ENCODE assay signal across 9 mouse cellular contexts in the genomic region with DNA sequence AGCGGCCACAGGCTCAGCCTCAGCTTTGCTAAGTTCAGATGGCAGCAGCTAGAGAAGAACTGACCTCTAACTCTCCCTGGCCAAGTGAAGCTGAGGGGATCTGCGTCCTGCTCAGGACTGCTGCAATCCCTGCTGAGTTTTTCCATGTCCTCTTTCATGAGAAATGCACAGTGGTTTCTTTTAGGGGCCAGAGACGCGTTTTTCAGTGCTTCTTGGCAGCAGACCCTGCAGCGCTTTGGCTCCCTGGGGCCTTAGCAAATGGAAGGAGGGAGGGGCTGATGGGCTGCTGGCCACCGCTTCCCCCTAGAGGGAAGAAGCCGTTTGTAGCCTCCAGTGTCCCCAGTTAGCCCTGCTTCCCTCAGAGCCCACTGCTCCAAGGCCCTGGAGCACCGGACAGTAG. TPM values are rescaled to one million over a fixed set of nuclear protein-coding genes. Genes with fewer than 3 reads are reported as not detected.
DNase-seq lines count a peak whose midpoint lies in the region; ATAC-seq and TF ChIP-seq lines count a peak whose summit lies in the region.
"Had no signal": no experiment of that assay in that cellular context is flagged by ENCODE, and none has a peak within 500 bp of the region (broad histone marks: within the 10 kb centered on the region; RNA-seq: fewer than 3 reads in every experiment).

No protein-coding gene starts in this region.

- TF ChIP-seq CTCF in heart, adult 2 months (IDR thresholded peaks at IDR 0.05) = no peak
- no peak for TF ChIP-seq CTCF in small intestine, adult 2 months (IDR thresholded peaks at IDR 0.05; ENCODE audit: extremely low read depth, insufficient read length, insufficient replicate concordance, low read depth, low read length)

- peak; percentile 60 for ATAC-seq in kidney, embryonic 16.5 days (ENCODE audit: low FRiP score, low TSS enrichment)

- H3K9ac ChIP-seq in heart, adult 2 months (ENCODE audit: low read depth, low read length) = peak overlapping the region; percentile 27
- H3K9ac ChIP-seq in kidney, embryonic 16.5 days (replicated peaks; ENCODE audit: low read length) = no peak overlapping the region

- H3K27ac ChIP-seq in heart, adult 2 months = peak overlapping the region; percentile 79
- no peak overlapping the region for H3K27ac ChIP-seq in kidney, embryonic 16.5 days (ENCODE audit: low read length)
- peak overlapping the region; percentile 25; the same call in 1 of the 2 replicates for H3K27ac ChIP-seq in small intestine, adult 2 months (ENCODE audit: insufficient read depth, low read depth, low read length)

- no peaks in the 10 kb centered on the region for H3K36me3 ChIP-seq in heart, adult 2 months (ENCODE audit: control insufficient read depth, insufficient read depth, low read length)
- H3K36me3 ChIP-seq in kidney, embryonic 16.5 days (ENCODE audit: insufficient read depth, low read length) = no peaks in the 10 kb centered on the region
- H3K36me3 ChIP-seq in small intestine, adult 2 months (ENCODE audit: control insufficient read depth, insufficient read depth, low read length) = no peaks in the 10 kb centered on the region

- H3K9me3 ChIP-seq in kidney, embryonic 16.5 days (ENCODE audit: low read length) = no peaks in the 10 kb centered on the region

- peak; percentile 8; the same call in 1 of the 2 replicates for TF ChIP-seq POLR2A in heart, adult 2 months (IDR thresholded peaks at IDR 0.05; ENCODE audit: insufficient read depth, low read depth, low read length)
- no peak for TF ChIP-seq POLR2A in small intestine, adult 2 months (IDR thresholded peaks at IDR 0.05; ENCODE audit: low read depth, low read length)

- peak; percentile 37 to 64 for DNase-seq in layer of hippocampus, postnatal 14 days (ENCODE audit: low spot score in 2 of 2)
- DNase-seq in layer of hippocampus, adult 11-12 months (ENCODE audit: low spot score) = no peak
- peak; percentile 48 for DNase-seq in cerebellum, adult 8-10 months
- DNase-seq in heart, adult 2 months = peak; percentile 74 to 78
- no peak for DNase-seq in adrenal gland, adult 18-20 months (ENCODE audit: low spot score in 2 of 2)
- no peak for DNase-seq in ovary, adult 18-20 months (ENCODE audit: low spot score)

- H3K4me3 ChIP-seq in heart, adult 2 months = no peak overlapping the region
- H3K4me3 ChIP-seq in kidney, embryonic 16.5 days (ENCODE audit: low read length) = no peak overlapping the region
- H3K4me3 ChIP-seq in small intestine, adult 2 months (ENCODE audit: low read depth, low read length) = no peak overlapping the region
- H3K4me3 ChIP-seq: myocyte had no signal

- H3K27me3 ChIP-seq in heart, adult 2 months (ENCODE audit: control insufficient read depth, insufficient read depth, low read length) = no peaks in the 10 kb centered on the region
- H3K27me3 ChIP-seq in kidney, embryonic 16.5 days (ENCODE audit: insufficient read depth, low read length) = 0 out of 2 replicates have a peak, but pooled peaks cover 3% of the 10 kb centered on the region
- H3K27me3 ChIP-seq in small intestine, adult 2 months (ENCODE audit: control insufficient read depth, insufficient read depth, low read length) = no peaks in the 10 kb centered on the region

- intact Hi-C loops in heart, adult 2 months (cut with DNase I) = loop anchor here (2.0 kb wide), 1 partner anchor 36 kb away; a partner anchor contains a TSS

- TF ChIP-seq EP300 in heart, adult 2 months (IDR thresholded peaks at IDR 0.05; ENCODE audit: insufficient read depth, low read depth, low read length) = no peak; the same call in 1 of the 2 replicates

- 8% methylated on average over 8 of the region's 8 CpGs for WGBS in heart, adult 2 months
- WGBS in kidney, embryonic 16.5 days = 21% methylated on average over 8 of the region's 8 CpGs
- WGBS in small intestine, adult 2 months = 65% methylated on average over 8 of the region's 8 CpGs

- peaks cover 26% of the 10 kb centered on the region for H3K4me1 ChIP-seq in heart, adult 2 months (ENCODE audit: control insufficient read depth, insufficient read depth, low read length)
- peaks cover 17% of the 10 kb centered on the region for H3K4me1 ChIP-seq in kidney, embryonic 16.5 days (ENCODE audit: insufficient read depth, low read length)
- no peaks in the 10 kb centered on the region; the same call in 1 of the 2 replicates for H3K4me1 ChIP-seq in small intestine, adult 2 months (ENCODE audit: control insufficient read depth, insufficient read depth, insufficient read length, low read length)

- H3K79me2 ChIP-seq in heart, adult 2 months (replicated peaks; ENCODE audit: control insufficient read depth, insufficient read depth, low read length) = no peaks in the 10 kb centered on the region

- no peak overlapping the region for H3K4me2 ChIP-seq in kidney, embryonic 16.5 days (replicated peaks; ENCODE audit: low read depth, low read length)

RNA-seq across cellular contexts. Expression of a gene that starts 10.4 kb away (rescaled TPM):
- total RNA-seq in layer of hippocampus, postnatal 14 days (2021) = 1 to 10 TPM; 8.9 to 10.0 TPM
- 1 to 10 TPM; 2.2 to 3.3 TPM for total RNA-seq in heart, adult 2 months (2021)
- polyA plus RNA-seq in heart, adult 2 months (2012; rRNA removed) = 8.0 and 10.1 TPM in 2 replicates
- polyA plus RNA-seq in kidney, embryonic 16.5 days (2015; fragmentation: Nextera tagmentation; extraction: Ambion mirVana) = 1.0 and 2.1 TPM in 2 replicates
- 5.6 and 7.1 TPM in 2 replicates for polyA plus RNA-seq in small intestine, adult 2 months (2012; rRNA removed)
- total RNA-seq in adrenal gland, adult 18-20 months (2021) = 1 to 10 TPM; 2.8 to 3.6 TPM

RNA-seq across cellular contexts. Expression of a gene that starts 36.5 kb away (rescaled TPM):
- total RNA-seq in layer of hippocampus, postnatal 14 days (2021) = 10 to 100 TPM; 32.7 to 34.0 TPM
- 10 to 100 TPM; 32.4 to 34.0 TPM for total RNA-seq in heart, adult 2 months (2021)
- 33.8 and 55.6 TPM in 2 replicates for polyA plus RNA-seq in heart, adult 2 months (2012; rRNA removed)
- polyA plus RNA-seq in kidney, embryonic 16.5 days (2015; fragmentation: Nextera tagmentation; extraction: Ambion mirVana) = 81.1 and 88.1 TPM in 2 replicates
- 3.0 and 3.8 TPM in 2 replicates for polyA plus RNA-seq in small intestine, adult 2 months (2012; rRNA removed)
- total RNA-seq in adrenal gland, adult 18-20 months (2021) = 10 to 100 TPM; 24.6 to 28.4 TPM

Comparison
In these comparisons a context has a peak if more than half of its experiments do, and no peak if none do; other contexts are left out.
1. DNase-seq: peak in layer of hippocampus, postnatal 14 days (2 of 2), cerebellum, adult 8-10 months (single experiment) and heart, adult 2 months (2 of 2); none in layer of hippocampus, adult 11-12 months (single experiment), adrenal gland, adult 18-20 months (0 of 2) and ovary, adult 18-20 months (single experiment).